Mouse (Mus musculus): ENCODE data around the gene Actn1. TPM values are rescaled to one million over a fixed set of nuclear protein-coding genes. Genes with fewer than 3 reads are reported as not detected.
"Not testable (repeated sequence)": the region's sequence is repeated elsewhere in the genome, so short reads cannot be mapped to it uniquely, and the experiment has no call there.

Gene Actn1
- 74.9 and 95.5 TPM in 2 replicates for polyA plus RNA-seq (2012; rRNA removed)

DNA sequence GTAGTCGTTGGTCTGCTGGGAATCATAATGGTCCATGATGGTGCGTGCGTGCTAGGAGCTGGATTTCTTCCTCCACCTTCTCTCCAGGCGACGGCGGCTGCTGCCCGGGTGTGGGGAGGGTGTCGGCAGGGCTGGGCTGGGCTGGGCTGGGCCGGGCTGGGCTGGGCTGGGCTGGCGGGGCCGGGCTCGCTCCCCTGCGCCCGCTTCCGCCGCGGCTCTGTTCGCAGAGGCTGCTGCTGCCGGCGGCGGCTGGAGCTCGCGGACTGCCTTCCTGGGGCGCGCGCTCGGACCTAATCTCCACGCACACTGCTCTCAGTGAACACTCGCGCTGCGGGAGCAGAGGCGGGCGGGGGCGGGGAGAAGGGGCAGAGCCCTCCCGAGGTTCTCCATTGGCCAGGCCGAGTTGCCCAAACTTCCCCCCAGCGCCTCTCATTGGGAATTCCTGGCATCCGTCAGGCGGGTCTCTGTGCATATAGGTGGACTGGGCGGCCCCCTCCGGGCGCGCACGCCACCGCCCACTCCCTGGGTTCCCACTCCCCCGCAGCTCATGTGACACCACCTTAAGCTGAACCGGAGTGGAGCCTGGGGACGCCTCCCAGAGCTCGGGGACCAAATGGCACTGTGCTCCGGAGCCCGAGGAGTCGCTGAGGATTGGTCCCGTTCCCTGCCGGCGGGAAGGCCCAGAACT lies at the start of gene Actn1:
Gene Actn1, minus strand, starts transcription at position 316 of the 688 bp plus-strand sequence.
- peak; percentile 91 for DNase-seq
- WGBS = under 1% methylated on average over 55 of the region's 55 CpGs

DNA sequence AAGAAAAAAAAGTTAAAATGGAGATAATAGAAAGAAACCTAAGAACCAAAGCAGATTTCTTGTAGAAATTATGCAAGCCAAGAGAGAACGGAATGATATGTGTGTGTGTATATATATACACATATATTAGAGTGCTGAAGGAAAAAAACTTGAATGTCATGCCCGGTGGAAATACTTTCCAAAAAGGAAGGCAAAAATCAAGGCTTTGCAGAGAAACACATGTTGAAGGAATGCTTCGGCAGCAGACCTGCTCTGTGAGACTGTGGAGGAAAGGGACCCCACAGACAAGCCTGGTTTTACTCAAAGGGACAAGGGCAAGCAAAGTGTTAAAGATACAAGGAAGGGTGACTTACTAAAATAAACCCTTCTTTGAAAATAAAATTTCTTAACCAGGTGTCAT lies 47.4 kb upstream of the Actn1 start:
- WGBS = 68% methylated on average over 3 of the region's 3 CpGs
- DNase-seq = no peak
- TF ChIP-seq POLR2A (IDR thresholded peaks at IDR 0.05; ENCODE audit: borderline replicate concordance, extremely low read depth, low read depth, low read length) = no peak
- no peak for TF ChIP-seq CTCF (IDR thresholded peaks at IDR 0.05; ENCODE audit: insufficient read depth, low read length)
- no peaks in the 10 kb centered on the region for H3K4me1 ChIP-seq (ENCODE audit: control insufficient read depth, insufficient read depth, low read length)
- no peak overlapping the region for H3K4me3 ChIP-seq (replicated peaks; ENCODE audit: extremely low read depth, low read depth, low read length)

More for the DNA sequence above, at the start of gene Actn1:
- TF ChIP-seq POLR2A (IDR thresholded peaks at IDR 0.05; ENCODE audit: borderline replicate concordance, extremely low read depth, low read depth, low read length) = peak; percentile 66; the same call in 1 of the 2 replicates
- no peak for TF ChIP-seq CTCF (IDR thresholded peaks at IDR 0.05; ENCODE audit: insufficient read depth, low read length)
- H3K4me1 ChIP-seq (ENCODE audit: control insufficient read depth, insufficient read depth, low read length) = no peaks in the 10 kb centered on the region; the same call in 1 of the 2 replicates
- H3K4me3 ChIP-seq (replicated peaks; ENCODE audit: extremely low read depth, low read depth, low read length) = peak within 1 kb of the TSS; percentile 91

DNA sequence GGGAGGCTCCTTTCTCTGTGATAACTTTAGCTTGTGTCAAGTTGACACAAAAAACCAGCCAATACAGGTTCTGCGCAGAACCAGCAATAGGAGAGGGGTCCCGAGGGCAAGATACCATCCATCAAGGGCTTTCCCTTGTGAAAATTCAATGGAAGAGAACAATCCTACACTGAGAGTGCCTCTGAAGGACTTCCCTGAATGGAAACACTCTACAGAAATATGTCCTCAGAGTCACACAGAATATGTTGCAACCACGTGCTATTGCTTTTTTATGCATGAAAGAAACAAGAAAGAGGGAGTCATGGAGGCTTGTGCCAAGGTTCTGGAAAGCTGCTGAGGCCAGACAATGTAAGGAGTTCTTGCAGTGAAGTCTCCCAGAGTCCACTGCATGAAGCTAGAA lies 44.3 kb upstream of the Actn1 start:
- no peak for DNase-seq
- H3K4me1 ChIP-seq (ENCODE audit: control insufficient read depth, insufficient read depth, low read length) = no peaks in the 10 kb centered on the region
- TF ChIP-seq POLR2A (IDR thresholded peaks at IDR 0.05; ENCODE audit: borderline replicate concordance, extremely low read depth, low read depth, low read length) = no peak
- TF ChIP-seq CTCF (IDR thresholded peaks at IDR 0.05; ENCODE audit: insufficient read depth, low read length) = no peak
- H3K4me3 ChIP-seq (replicated peaks; ENCODE audit: extremely low read depth, low read depth, low read length) = no peak overlapping the region
- 72% methylated on average over 3 of the region's 3 CpGs for WGBS

DNA sequence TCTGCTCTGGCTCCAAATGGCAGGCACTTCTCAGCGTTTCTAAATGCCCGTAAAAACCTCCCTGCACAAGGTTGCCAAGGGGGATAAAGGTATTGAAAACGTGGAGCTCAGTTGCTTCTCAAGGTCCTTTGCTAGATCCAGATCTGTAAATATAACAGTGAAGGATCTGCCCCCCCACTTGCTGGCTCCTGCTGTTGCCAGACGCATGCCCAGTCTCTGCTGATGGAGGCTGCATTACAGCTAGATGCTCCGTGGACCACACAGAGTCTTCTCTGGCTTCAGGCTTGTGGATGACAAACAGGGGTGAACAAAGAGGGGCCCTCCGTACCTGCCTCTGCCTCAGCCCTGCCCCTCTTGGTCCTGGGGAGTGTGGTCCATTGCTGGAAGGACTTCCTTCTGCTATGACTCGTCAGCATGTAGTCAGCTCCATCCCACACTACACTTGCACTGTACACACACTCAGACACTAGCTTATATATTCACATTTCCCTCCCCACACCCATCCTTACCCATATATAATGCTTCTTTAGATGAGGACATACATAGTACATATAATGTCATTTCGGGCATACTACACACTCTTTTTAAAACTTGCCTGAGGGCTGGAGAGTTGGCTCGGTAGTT lies 40.8 kb upstream of the Actn1 start:
- TF ChIP-seq CTCF (IDR thresholded peaks at IDR 0.05; ENCODE audit: insufficient read depth, low read length) (no peak), POLR2A (IDR thresholded peaks at IDR 0.05; ENCODE audit: borderline replicate concordance, extremely low read depth, low read depth, low read length) (no peak)
- 80% methylated on average over 9 of the region's 9 CpGs for WGBS
- no peak overlapping the region for H3K4me3 ChIP-seq (replicated peaks; ENCODE audit: extremely low read depth, low read depth, low read length)
- DNase-seq = no peak
- no peaks in the 10 kb centered on the region for H3K4me1 ChIP-seq (ENCODE audit: control insufficient read depth, insufficient read depth, low read length)

DNA sequence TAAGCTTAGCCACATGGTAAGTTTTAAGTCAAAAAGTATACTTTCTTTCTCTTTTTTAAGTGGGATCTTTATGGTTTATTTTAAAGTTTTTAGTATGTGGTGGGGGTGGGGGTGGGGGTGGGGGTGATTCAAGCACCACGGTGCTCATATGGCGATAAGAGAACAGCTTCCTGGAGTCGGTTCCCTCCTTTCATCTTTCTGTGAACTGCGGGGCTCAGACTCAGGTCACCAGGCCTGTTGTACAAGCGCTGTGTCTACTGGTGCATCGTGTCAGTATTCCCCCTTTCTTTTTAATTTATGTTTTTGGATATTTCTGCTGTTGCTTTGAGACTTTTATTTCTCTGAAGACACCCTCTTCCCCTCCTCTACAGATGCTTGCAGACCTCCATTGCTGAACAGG lies 38.5 kb upstream of the Actn1 start:
- no peak for TF ChIP-seq POLR2A (IDR thresholded peaks at IDR 0.05; ENCODE audit: borderline replicate concordance, extremely low read depth, low read depth, low read length)
- no peak for TF ChIP-seq CTCF (IDR thresholded peaks at IDR 0.05; ENCODE audit: insufficient read depth, low read length)
- Histone ChIP-seq H3K4me1 (ENCODE audit: control insufficient read depth, insufficient read depth, low read length) (no peaks in the 10 kb centered on the region), H3K4me3 (replicated peaks; ENCODE audit: extremely low read depth, low read depth, low read length) (no peak overlapping the region)
- WGBS = 45% methylated on average over 6 of the region's 6 CpGs
- DNase-seq = no peak

DNA sequence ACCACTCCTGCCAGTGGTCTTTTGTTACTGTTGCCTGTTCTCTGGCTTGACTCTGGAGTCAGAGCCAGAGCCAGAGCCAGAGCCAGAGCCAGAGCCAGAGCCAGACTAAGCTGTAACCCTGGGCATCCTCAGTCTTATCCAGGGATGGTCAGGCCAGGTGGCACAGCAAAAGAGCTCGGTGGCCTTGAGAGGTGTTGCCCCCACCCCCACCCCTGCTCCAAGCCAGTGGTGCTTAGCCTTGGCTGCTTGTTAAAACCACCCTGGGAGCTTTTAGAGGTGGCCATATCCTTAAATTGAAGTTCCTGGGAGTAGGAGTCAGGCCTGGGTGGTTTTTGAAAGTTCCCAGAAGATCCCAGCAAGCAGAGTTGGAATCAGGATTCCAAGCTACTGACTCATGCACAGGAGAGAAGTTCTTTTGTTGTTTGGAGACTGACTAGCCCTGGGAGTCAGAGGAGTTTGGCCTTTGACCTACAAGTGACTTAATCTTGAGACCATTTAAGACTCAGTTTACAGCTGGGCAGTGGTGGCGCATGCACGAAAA lies 31.8 kb upstream of the Actn1 start:
- DNase-seq = no peak
- Histone ChIP-seq H3K4me1 (ENCODE audit: control insufficient read depth, insufficient read depth, low read length) (no peaks in the 10 kb centered on the region), H3K4me3 (replicated peaks; ENCODE audit: extremely low read depth, low read depth, low read length) (no peak overlapping the region)
- no peak for TF ChIP-seq CTCF (IDR thresholded peaks at IDR 0.05; ENCODE audit: insufficient read depth, low read length)
- TF ChIP-seq POLR2A (IDR thresholded peaks at IDR 0.05; ENCODE audit: borderline replicate concordance, extremely low read depth, low read depth, low read length) = no peak
- WGBS = 71% methylated on average over 3 of the region's 3 CpGs

DNA sequence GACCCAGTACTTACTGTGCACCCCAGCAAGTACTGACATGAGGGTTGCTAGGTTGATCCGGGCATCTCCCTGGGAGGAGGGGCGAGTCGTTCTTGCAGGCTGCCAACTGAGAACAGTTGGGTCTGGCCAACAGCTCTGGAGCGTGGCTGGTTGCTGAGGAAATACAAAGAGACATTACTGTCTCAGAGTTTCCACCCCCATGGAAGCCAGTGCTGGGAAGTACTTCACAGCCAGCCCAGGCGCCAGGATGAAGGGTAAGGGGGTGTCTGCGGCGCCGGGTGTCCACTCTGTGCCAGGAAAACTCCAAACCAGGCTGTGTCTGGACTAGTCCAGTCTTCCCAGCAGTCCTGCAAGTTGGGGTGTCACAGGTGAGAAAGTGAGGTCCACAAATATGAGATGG lies 30.8 kb upstream of the Actn1 start:
- H3K4me3 ChIP-seq (replicated peaks; ENCODE audit: extremely low read depth, low read depth, low read length) = no peak overlapping the region
- H3K4me1 ChIP-seq (ENCODE audit: control insufficient read depth, insufficient read depth, low read length) = no peaks in the 10 kb centered on the region
- DNase-seq = no peak
- TF ChIP-seq CTCF (IDR thresholded peaks at IDR 0.05; ENCODE audit: insufficient read depth, low read length) = no peak
- no peak for TF ChIP-seq POLR2A (IDR thresholded peaks at IDR 0.05; ENCODE audit: borderline replicate concordance, extremely low read depth, low read depth, low read length)
- 68% methylated on average over 8 of the region's 8 CpGs for WGBS

DNA sequence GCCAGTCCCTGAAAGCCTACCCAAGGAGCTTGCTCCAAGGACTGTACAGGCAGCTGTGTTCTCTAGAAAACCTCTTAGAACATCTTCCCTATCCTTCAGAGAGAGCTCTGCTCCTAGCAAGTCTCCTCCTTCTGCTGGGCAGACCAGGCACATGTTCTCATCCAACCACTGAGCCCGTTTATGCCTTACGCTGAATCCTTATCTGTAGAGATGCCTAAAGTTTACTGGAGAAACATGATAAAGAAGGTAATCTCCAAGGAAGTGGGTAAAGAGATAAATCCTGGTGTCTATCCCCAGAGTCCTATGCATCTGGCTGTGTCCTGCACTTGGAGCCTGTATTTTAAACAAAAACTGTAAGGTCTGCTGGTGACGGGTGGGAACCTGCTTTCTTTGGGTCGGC lies 30.3 kb upstream of the Actn1 start:
- 70% methylated on average over 4 of the region's 4 CpGs for whole genome bisulfite sequencing
- no peaks in the 10 kb centered on the region for H3K4me1 ChIP-seq (ENCODE audit: control insufficient read depth, insufficient read depth, low read length)
- H3K4me3 ChIP-seq (replicated peaks; ENCODE audit: extremely low read depth, low read depth, low read length) = no peak overlapping the region
- TF ChIP-seq CTCF (IDR thresholded peaks at IDR 0.05; ENCODE audit: insufficient read depth, low read length) = no peak
- no peak for TF ChIP-seq POLR2A (IDR thresholded peaks at IDR 0.05; ENCODE audit: borderline replicate concordance, extremely low read depth, low read depth, low read length)
- no peak for DNase-seq

DNA sequence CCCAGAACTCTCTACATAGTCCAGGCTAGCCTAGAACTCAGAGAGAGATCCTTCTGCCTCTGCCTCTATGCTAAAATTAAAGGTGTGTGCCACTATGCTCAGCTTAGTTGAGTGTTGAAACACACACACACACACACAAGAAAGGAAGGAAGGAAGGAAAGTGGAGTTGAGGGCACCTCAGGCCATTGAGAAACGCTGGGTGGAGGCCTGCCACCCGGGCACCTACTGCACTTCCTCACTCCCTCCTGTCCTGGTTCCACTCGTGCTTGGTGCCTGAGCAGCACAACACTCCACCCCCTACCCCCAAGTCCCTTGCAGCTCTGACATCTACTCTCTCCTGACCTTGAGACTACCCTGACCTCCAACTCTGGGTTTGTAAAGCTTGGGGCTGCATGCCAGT lies 29.6 kb upstream of the Actn1 start:
- no peak for TF ChIP-seq POLR2A (IDR thresholded peaks at IDR 0.05; ENCODE audit: borderline replicate concordance, extremely low read depth, low read depth, low read length)
- TF ChIP-seq CTCF (IDR thresholded peaks at IDR 0.05; ENCODE audit: insufficient read depth, low read length) = no peak
- DNase-seq = no peak
- Histone ChIP-seq H3K4me1 (ENCODE audit: control insufficient read depth, insufficient read depth, low read length) (no peaks in the 10 kb centered on the region), H3K4me3 (replicated peaks; ENCODE audit: extremely low read depth, low read depth, low read length) (no peak overlapping the region)
- WGBS = 37% methylated on average over 3 of the region's 3 CpGs

DNA sequence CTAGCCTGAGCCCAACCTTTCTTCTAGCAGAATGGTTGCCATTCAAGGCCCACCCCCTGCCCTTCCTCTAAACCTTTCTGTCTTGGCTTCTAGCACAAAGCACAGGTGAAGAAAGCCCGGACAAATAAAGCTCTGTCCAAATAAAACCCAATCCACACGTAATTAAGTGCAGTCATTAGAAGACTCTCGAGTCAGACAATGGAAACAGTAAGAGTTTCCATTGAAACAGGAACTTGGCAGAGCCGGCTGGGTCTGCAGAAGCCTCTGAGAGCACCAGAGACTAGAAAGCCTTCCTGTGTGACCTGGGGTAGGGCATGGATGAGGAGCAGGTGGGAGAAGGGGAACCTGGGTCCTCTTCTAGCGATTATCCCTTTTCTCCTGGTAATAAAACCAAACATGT lies 25.7 kb upstream of the Actn1 start:
- no peak for DNase-seq
- TF ChIP-seq POLR2A (IDR thresholded peaks at IDR 0.05; ENCODE audit: borderline replicate concordance, extremely low read depth, low read depth, low read length) (no peak), CTCF (IDR thresholded peaks at IDR 0.05; ENCODE audit: insufficient read depth, low read length) (no peak)
- WGBS = 30% methylated on average over 5 of the region's 5 CpGs
- Histone ChIP-seq H3K4me1 (ENCODE audit: control insufficient read depth, insufficient read depth, low read length) (no peaks in the 10 kb centered on the region), H3K4me3 (replicated peaks; ENCODE audit: extremely low read depth, low read depth, low read length) (no peak overlapping the region)

DNA sequence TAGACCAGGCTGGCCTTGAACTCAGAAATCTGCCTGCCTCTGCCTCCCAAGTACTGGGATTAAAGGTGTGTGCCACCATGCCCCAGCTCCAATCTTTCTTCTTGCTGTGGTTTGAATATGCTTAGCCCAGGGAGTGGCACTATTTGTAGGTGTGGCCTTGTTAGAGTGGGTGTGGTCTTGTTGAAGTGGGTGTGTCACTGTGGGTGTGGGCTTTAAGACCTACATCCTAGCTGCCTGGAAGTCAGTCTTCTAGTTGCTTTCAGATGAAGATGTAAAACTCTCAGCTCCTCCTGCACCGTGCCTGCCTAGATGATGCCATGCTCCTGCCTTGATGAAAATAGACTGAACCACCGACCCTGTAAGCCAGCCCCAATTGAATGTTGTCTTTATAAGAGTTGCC lies 24.1 kb upstream of the Actn1 start:
- not testable (repeated sequence) for H3K4me3 ChIP-seq (replicated peaks; ENCODE audit: extremely low read depth, low read depth, low read length); H3K4me1 ChIP-seq (ENCODE audit: control insufficient read depth, insufficient read depth, low read length); DNase-seq
- 84% methylated on average over 2 of the region's 2 CpGs for WGBS

Measured in lung, adult 2 months (tissue).